ENCODE assay signal across 7 mouse cellular contexts in genomic region chr11:114822727-114823126, GRCm38 (mm10). TPM values are rescaled to one million over a fixed set of nuclear protein-coding genes. Genes with fewer than 3 reads are reported as not detected.
DNase-seq lines count a peak whose midpoint lies in the region; ATAC-seq and TF ChIP-seq lines count a peak whose summit lies in the region.

No protein-coding gene starts in this region.

- peak overlapping the region; percentile 89 for H3K27ac ChIP-seq in limb, embryonic 13.5 days

- 33% methylated on average over 12 of the region's 12 CpGs for WGBS in limb, embryonic 13.5 days

- no peak for TF ChIP-seq CTCF in brain, embryonic 14.5 days (IDR thresholded peaks at IDR 0.05; ENCODE audit: borderline replicate concordance, extremely low read depth, insufficient read depth, insufficient read length)

- no peak for TF ChIP-seq POLR2A in brain, embryonic 14.5 days (IDR thresholded peaks at IDR 0.05; ENCODE audit: borderline replicate concordance, extremely low read depth, insufficient read depth, insufficient read length, poor library complexity, severe bottlenecking)

- no peak overlapping the region for H3K9ac ChIP-seq in limb, embryonic 13.5 days

- DNase-seq in brain, embryonic 14.5 days (ENCODE audit: low read depth): peak; percentile 93
- peak; percentile 88 to 91 for DNase-seq in cerebellum, postnatal 14 days
- DNase-seq in gastrocnemius, postnatal 25 days: peak; percentile 48
- DNase-seq in kidney, postnatal 10 days: peak; percentile 75
- peak; percentile 87 to 89 for DNase-seq in right cerebral cortex, adult 2 months (ENCODE audit: low spot score in 2 of 2)
- no peak for DNase-seq in thymus, postnatal 4 days

- no peaks in the 10 kb centered on the region for H3K9me3 ChIP-seq in limb, embryonic 13.5 days

- H3K4me2 ChIP-seq in limb, embryonic 13.5 days (replicated peaks): peak overlapping the region; percentile 38

- no peak overlapping the region for H3K4me3 ChIP-seq in limb, embryonic 13.5 days

- ATAC-seq in limb, embryonic 13.5 days (ENCODE audit: low FRiP score, low read depth): peak; percentile 80

- H3K27me3 ChIP-seq in limb, embryonic 13.5 days: no peaks in the 10 kb centered on the region

- H3K4me1 ChIP-seq in limb, embryonic 13.5 days: peaks cover 42% of the 10 kb centered on the region

- no peaks in the 10 kb centered on the region for H3K36me3 ChIP-seq in limb, embryonic 13.5 days

RNA-seq across cellular contexts. Expression of gene Gpr142, which starts 24.0 kb away (rescaled TPM):
- 0.07 and 0.08 TPM in 2 replicates for polyA plus RNA-seq in brain, embryonic 14.5 days (2012; rRNA removed)
- not detected for total RNA-seq in gastrocnemius, postnatal 25 days (2021)
- not detected in 2 replicates for polyA plus RNA-seq in limb, embryonic 13.5 days (2015; fragmentation: Nextera tagmentation; extraction: Ambion mirVana)

RNA-seq across cellular contexts. Expression of gene Btbd17, which starts 27.0 kb away (rescaled TPM):
- polyA plus RNA-seq in brain, embryonic 14.5 days (2012; rRNA removed): 36.2 and 50.6 TPM in 2 replicates
- total RNA-seq in gastrocnemius, postnatal 25 days (2021): not detected
- polyA plus RNA-seq in limb, embryonic 13.5 days (2015; fragmentation: Nextera tagmentation; extraction: Ambion mirVana): 1.7 TPM in 2 replicates

RNA-seq across cellular contexts. Expression of gene Gprc5c, which starts 28.2 kb away (rescaled TPM):
- 4.1 and 7.4 TPM in 2 replicates for polyA plus RNA-seq in brain, embryonic 14.5 days (2012; rRNA removed)
- total RNA-seq in gastrocnemius, postnatal 25 days (2021): 10 to 100 TPM; 31.2 to 47.0 TPM
- polyA plus RNA-seq in limb, embryonic 13.5 days (2015; fragmentation: Nextera tagmentation; extraction: Ambion mirVana): 56.2 and 60.0 TPM in 2 replicates

RNA-seq across cellular contexts. Expression of gene Kif19a, which starts 57.5 kb away (rescaled TPM):
- polyA plus RNA-seq in brain, embryonic 14.5 days (2012; rRNA removed): 0.76 and 0.97 TPM in 2 replicates
- total RNA-seq in gastrocnemius, postnatal 25 days (2021): 1 to 10 TPM; 1.3 to 2.0 TPM
- polyA plus RNA-seq in limb, embryonic 13.5 days (2015; fragmentation: Nextera tagmentation; extraction: Ambion mirVana): 0.09 and 0.23 TPM in 2 replicates

Comparison
In these comparisons a context has a peak if more than half of its experiments do, and no peak if none do; other contexts are left out.
1. RNA of gene Btbd17, which starts 27.0 kb away (polyA plus RNA-seq): 36.2 to 50.6 TPM in brain, embryonic 14.5 days; 1.7 TPM in limb, embryonic 13.5 days; every median in the first group is over 10 times any median in the second.